Mouse (Mus musculus) cerebellum, adult 9-11 months (tissue): ENCODE data around the gene Olfr373.
A peak's percentile ranks its signal among the peaks of the same experiment; 100 is the strongest.
"Not testable (repeated sequence)": the region's sequence is repeated elsewhere in the genome, so short reads cannot be mapped to it uniquely, and the experiment has no call there.

Experiments
- DNase-seq: peaks from one replicate; pipeline ENCODE4 v3.0.0; 2022

The Olfr373 gene

DNA sequence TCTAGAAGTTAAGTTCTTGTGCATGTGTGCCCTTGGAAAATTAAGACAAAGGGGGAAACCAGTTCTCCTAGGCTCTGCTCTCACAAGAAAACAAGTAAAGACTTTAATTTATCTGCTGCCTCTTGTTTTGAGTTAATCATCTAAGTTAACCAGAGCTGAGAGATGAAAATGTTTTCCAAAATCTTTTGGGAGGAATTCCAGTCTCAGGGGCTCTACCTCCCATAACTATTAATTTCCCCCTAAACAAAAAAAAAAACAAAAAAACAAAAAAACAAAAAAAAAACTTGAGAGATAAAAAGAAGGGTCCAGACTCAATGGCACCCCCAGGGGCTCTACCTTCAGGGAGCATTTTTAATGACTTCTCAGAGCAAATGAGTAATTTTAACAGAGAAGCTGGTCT, at the start of gene Olfr373:
Olfr373 (plus strand) TSS at position 301 of the 400 bp plus-strand sequence.
- not testable (repeated sequence) for DNase-seq

DNA sequence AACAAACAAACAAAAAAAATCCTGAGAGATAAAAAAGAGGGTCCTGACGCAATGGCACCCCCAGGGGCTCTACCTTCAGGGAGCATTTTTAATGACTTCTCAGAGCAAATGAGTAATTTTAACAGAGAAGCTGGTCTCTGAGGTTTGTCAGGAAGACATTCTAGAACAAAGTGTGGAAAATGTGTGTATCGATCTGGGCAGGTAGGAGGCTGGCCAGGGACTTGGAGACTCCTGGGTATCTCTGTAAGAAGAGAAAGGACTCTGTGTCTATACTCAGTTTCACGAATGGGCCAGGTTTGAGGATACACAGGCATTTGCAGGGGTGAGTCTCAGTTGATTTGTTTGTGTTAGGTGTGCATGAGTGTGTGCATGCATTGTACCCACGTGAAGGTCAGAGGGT, 42.1 kb upstream of the Olfr373 start, which contains the start of gene Olfr372:
Olfr372 (plus strand) TSS at position 301 of the 400 bp plus-strand sequence.
- DNase-seq: not testable (repeated sequence)

DNA sequence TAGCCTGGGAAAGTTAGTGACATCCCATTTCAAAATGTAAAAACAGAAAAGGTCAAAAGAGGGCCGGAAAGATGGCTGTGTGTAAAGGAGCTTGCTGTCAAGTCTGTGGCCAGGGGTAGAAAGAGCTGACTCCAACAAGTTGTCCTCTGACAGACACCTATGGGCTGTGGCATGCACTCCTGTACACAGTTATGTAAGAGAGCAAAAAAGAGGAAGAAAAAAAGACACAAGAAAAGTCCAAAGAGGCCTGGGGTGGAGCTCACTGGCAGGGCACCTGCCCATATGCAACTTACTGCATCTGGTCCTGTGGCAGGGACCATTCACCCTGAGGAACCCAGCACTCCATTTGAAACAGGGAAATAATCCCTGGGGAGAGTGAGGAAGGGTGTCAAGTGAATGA, 40.5 kb upstream of the Olfr373 start:
- no peak for DNase-seq

DNA sequence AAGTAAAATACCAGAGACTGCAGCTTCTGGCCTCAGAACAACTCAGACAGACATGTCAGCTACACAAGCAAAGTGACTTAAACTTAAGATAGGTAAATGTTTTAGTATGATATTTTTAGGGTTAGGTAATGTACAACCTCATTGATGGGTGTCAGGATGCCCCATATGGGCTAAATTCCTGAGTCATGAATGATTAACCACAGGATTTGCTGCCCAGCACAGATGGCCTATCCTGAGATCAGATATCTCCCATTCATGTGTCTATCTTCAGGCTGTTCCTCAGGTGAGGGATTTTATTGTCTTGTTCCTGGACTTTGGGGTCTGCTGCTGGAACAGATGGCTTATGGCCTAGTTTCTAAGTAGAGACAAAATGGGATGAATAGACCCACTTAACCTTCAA, 28.3 kb upstream of the Olfr373 start:
- DNase-seq: not testable (repeated sequence)

DNA sequence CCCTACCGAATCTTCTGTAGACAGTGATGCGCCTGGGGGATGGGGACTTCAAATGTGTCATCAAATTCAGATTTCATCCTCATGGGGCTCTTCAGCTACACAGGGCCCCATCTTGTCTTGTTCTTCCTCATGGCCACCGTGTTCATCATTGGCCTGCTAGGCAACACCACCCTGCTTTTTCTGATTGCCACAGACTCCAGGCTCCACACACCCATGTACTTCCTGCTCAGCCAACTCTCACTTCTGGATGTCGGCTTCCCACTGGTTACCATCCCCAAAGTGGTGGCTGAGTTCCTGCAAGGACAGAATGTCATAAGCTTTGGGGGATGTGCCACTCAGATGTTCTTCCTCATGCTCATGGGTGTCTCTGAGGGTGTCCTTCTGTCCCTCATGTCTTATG, 25.3 kb upstream of the Olfr373 start:
- DNase-seq: not testable (repeated sequence)

DNA sequence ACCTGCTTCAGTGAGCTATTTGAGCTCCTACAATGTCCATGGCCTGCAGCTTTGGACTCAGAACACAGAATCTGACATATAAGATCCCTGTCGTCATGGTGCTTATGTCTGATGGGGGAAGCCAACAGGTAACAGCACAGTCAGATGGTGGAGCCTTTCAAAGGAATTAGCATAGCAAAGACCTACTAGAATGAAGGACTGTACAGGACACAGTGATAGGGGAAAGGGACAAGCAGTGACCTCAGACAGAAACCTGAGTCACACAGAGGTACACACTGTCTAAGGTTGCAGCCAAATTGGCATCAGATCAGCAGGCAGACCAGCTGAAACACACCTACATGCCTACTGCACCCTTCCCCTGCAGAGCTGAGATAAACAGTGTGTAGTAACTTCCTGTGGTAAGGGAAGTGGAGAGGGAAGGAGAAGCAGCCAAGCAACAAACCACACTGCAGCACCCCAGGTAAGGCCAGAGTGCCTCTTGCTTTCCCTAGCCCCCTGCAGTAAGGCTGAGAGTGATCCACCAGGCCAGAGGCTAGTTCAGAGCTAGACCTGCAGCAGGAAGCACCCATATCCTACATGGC, 16.1 kb upstream of the Olfr373 start:
- DNase-seq: not testable (repeated sequence)

DNA sequence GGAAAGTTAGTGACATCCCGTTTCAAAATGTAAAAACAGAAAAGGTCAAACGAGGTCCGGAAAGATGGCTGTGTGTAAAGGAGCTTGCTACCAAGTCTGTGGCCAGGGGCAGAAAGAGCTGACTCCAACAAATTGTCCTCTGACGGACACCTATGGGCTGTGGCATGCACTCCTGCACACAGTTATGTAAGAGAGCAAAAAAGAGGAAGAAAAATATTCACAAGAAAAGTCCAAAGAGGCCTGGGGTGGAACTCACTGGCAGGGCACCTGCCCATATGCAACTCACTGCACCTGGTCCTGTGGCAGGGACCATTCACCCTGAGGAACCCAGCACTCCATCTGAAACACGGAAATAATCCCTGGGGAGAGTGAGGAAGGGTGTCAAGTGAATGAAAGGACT, 1.8 kb downstream of the Olfr373 start:
- no peak for DNase-seq

DNA sequence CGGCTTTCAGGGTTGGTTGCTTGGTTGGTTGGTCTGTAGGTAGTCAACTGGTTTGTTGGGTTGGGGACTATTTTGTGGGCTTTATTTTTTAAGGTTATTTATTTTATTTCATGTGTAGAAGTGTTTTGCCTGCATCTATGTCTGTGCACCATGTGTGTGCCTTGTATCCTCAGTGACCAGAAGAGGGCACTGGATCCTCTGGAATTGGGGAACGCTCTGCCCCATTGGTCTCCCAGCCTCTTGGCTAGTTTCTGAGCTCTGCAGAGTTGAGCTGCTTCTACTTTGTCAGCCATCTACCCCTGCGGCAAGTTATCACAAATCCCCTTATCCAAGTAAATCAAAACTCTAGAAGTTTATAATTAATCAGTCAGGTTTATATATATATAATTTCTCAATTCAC, 4.6 kb downstream of the Olfr373 start:
- not testable (repeated sequence) for DNase-seq

DNA sequence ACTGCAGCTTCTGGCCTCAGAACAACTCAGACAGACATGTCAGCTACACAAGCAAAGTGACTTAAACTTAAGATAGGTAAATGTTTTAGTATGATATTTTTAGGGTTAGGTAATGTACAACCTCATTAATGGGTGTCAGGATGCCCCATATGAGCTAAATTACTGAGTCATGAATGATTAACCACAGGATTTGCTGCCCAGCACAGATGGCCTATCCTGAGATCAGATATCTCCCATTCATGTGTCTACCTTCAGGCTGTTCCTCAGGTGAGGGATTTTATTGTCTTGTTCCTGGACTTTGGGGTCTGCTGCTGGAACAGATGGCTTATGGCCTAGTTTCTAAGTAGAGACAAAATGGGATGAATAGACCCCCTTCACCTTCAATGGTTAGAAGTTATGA, 13.7 kb downstream of the Olfr373 start:
- not testable (repeated sequence) for DNase-seq

DNA sequence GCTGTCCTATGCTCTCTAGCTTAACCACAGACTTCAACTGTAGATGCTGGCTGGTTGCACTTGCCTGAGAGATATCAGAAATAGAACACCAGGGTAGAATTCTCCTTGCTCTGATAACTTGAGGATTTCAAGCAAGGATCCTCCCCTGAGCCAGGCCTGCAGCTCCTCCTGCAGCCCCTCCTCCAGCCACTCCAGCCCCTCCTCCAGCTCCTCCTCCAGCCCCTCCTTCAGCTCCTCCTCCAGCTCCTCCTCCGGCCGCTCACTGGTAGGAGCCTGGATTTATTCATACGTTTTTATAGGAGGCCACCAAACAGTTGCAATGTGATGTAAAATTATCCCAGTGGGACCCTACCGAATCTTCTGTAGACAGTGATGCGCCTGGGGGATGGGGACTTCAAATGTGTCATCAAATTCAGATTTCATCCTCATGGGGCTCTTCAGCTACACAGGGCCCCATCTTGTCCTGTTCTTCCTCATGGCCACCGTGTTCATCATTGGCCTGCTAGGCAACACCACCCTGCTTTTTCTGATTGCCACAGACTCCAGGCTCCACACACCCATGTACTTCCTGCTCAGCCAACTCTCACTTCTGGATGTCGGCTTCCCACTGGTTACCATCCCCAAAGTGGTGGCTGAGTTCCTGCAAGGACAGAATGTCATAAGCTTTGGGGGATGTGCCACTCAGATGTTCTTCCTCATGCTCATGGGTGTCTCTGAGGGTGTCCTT, 16.6 kb downstream of the Olfr373 start:
- peak; percentile 7 for DNase-seq

DNA sequence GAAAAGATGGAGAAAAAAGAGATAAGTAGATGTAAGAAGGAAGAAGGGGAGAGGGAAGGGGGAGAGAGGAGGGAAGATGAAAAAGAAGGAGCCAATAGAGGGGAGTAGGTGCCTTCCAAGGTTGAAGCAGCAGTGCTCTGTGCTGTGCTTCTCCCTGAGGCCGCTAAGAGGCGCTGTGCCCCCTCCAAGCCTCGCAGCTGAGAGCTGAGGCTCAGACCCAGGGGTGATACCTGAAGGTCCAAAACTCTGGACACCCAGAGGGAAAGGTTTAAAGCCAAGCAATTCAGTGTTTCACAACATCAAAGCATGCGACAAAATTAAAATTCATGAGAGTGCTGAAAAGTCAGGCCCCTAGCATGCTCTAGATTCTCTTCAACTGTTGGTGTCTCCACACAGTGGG, 22.2 kb downstream of the Olfr373 start:
- no peak for DNase-seq

DNA sequence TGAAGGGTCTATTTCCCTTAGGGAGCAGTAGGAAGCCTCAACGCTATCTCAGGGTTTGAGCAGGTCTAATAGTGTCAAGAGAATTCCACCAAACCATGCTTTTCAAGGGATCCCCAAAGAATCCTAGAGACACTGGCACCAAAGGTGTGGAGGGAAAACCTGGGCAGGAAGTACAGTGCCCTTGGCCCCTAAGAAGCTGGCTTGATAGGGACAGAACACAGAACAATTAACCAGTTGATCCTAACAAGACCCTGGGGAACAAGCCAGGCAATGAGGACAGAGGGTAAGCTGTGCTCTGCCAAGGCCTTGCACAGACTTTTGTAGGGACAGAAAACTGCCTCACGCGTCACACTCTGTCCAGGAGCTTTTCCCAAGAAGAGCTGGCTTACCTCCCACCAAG, 23.8 kb downstream of the Olfr373 start, which contains the start of gene Olfr374:
Olfr374 (plus strand) TSS at position 301 of the 400 bp plus-strand sequence.
- DNase-seq: no peak

DNA sequence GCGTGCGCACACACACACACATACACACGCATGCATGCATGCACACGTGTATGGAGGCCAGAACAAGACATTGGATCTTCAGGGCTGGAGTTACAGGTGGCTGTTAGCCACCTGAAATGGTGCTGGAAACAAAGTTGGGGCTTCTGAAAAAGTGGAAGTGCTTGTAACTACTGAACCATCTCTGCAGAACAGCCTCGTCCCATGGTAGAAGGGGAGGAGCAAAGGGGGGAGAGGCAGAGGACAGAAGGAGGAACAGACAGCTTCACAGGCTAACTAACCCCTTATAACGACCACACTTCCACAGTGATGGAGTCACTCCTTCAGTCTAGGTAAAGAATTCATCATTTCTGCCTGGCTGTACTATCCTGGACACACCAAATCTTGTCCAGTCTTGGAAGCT, 27.9 kb downstream of the Olfr373 start:
- no peak for DNase-seq

DNA sequence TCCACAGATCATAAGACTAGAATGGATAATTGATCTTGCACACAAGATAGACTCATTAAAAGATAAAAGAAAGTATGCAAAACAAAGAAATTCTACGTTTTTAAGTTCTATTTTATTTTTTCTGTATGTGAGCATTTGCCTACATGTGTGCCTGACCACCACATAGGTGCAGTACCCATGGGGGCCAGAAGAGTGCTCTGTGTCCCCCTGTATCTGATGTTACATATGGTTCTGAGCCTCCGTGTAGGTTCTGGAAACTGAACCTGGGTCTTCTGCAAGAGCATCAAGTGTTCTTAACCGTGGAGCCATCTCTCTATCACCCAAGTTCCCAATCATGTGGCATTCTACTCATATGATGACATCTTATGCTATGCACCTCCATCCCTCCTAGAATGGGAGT, 29.5 kb downstream of the Olfr373 start:
- no peak for DNase-seq

DNA sequence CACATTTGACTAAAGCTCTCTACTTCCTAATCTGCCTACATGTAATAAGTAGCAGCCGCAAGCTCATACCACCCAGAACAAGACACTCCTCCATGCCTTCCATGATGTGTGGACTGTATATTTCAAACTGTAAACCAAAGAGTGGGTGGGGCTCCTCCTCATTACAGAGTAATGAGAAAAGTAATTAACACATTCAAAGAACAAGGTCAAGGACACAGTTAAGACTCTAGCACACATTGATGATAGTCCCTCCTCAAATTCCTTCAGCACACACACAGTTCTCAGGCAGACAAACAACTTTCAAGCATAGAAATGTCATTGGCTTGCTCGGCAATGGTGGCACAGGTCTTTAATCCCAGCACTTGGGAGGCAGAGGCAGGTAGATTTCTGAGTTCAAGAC, 32.2 kb downstream of the Olfr373 start:
- no peak for DNase-seq

DNA sequence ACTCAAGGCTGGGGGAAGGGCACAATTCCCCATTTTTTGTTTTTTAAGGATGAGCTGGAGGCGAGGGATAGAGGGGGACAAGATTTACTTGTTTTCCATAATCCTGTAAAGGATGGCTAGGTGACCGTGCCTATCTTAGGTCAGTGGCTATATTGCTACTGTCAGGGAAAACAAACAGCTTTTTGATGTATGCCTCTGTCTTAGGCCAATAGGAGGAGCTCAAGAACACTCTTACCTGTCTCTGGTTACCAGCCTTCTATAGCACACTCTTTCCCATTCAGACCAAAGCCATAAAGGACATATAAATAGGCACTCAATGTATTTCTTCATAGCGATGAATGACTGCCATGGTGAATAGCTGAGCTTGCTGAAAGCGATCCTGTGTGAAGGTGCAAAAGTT, 35.6 kb downstream of the Olfr373 start:
- no peak for DNase-seq

DNA sequence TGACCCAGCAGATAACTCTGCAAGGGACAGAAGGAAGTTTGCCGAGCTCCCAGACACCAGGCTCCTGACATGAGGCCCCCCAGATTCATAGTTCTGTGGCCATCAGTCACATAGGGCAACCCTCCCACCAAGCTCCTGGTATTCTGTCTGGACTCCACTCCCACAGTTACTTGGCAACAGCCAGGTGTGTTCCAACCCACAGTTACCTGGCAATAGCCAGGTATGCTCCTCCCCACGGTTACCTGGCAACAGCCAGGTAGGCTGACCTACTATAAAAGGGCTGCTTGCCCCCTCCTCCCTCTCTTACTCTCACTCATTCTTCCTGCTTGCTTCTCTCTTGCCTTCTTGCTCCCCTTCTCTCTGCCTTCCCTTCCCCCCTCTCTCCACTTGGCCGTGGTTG, 38.5 kb downstream of the Olfr373 start:
- DNase-seq: not testable (repeated sequence)

DNA sequence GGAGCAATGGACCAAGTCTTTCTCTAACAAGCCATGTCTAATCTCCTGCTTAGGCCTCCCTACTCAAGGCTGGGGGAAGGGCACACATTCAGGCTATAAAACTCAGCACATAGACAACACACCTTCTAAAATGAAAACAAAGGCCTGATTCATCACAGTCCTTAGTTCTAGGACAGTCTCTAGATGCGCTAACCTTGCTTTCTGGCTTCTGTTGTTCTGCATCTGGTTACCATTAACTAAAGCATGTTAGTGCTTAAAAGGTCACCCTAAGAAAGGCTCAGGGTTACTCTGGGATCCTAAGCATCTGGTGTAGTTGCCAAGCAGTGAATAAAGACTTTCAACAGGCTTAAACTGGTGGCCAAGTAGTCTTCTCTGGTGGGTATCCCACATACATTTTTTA, 39.0 kb downstream of the Olfr373 start:
- no peak for DNase-seq

DNA sequence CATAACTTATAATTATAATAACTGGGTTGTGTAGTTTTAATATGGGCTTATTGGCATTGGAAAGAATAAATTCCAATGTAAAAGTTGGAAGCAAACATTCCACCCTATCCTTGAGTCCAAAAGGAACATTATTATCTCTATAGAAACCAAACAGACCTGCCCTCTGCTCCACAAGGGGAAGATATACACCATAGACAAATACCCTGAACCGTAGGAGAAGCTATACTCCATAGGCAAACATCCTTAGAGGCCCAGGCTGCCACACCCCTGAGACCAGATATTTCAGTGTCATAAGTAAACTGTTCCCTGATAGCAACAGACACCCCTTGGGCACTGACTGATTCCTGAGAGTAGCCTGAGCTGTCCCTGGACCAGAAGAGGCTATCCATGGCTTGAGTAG, 44.9 kb downstream of the Olfr373 start:
- DNase-seq: no peak

DNA sequence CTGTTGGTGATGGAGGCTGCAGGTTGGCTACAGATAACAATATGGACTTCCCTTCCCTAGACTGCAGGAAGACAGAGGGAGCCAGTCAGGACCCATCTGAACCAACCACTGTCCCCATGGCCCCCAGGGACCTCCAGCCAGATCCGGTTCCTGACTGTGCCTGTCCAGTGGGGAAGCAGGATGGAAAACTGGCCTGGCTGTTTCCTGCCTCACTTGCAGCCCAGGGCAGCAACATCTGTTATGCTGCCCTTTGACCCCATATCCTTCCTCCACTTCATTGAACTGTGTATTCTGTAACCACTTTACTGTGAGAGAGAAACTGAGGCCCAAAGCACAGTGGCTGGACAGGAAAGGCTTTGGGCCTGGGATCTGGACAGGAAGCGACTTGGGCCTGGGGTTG, 48.3 kb downstream of the Olfr373 start:
- DNase-seq: no peak

DNA sequence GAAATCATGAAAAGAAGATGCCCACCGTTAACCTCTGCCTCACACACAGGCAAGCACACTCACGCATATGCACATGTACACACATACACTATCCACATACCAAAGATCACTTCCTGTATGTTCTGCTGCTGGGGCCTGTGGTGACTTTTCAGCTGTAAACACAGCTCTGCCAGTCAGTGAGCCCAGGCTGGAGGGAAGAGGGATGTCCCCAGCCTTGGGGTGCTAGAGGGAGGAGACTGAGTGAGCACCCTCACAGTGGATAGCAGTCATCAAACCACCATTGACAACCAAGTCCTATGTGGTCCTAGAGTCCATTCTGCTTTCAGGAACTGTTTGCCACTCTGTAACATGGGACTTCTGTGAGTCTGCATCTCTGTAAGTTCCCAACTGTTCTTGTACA, 48.9 kb downstream of the Olfr373 start:
- DNase-seq: no peak

DNA sequence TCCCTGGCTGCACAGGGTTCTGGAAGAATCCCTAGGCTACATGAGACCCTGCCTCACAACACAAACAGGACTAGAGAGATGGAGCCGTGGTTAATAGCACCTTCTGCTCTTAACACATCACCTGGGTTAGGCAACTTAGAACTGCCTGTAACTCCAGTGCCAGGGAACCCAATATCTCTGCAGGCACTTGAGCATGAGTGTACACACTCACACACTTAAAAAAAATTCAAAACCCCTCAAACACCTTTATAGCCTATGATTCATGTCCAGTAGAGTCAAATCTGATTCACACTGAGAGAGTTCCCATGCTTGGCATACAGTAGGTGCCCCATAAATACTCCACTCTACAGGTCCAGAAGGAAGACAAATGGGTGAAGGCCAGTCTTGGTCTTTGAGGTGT, 49.4 kb downstream of the Olfr373 start:
- no peak for DNase-seq

DNA sequence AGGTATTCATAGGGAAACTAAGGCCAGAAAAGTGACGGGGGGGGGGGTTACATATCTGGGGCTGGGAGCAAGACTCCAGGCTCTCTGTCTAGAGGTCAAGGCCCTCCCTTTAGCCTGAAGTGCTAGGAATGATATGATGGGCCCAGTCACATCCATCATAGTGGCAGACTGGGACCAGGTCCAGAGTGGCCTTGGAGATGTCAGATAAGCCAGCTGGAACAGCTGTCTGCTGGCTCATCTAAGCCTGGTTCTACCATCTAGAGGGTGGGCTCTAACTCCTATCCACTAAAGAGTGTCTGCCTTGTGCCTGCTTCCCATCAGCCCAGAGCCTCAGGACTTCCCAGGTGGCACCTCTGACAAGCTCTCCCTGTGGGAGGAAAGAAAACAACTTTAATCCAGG, 49.9 kb downstream of the Olfr373 start:
- no peak for DNase-seq

DNA sequence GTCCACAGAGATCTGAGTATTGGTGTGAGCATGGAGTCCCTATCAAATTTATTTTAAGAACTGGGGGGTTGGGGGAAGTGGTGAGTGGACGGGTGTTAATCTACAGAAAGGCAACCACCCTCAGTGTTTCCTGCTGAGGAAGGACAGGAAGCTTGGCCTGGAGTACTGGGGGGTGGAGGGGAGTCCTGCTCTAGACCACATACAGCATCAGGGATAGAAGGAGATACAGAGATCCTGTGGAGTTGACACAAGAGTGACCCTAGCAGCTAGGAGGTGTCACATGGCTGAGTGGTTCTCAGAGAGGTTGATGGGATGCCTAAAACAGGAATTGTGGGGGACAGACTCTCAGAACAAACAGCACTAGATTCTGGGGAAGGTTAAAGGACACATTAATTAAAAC, 50.5 kb downstream of the Olfr373 start:
- DNase-seq: no peak
